Mouse (Mus musculus) cortical plate, adult 2 months (tissue): Measurements from ENCODE around the gene Snx33.

Experiments used
- CTCF ChIP-seq: fragments of 200-500 bp; IDR thresholded peaks from 2 replicates; pipeline ENCODE4 v1.5.1; 2011; ENCODE audit warnings: mild to moderate bottlenecking, control low read depth, low read length; ENCODE audit not compliant: insufficient read depth; ENCODE audit errors: extremely low read depth
- POLR2A ChIP-seq: fragments of 200-500 bp; IDR thresholded peaks from 2 replicates; pipeline ENCODE4 v1.6.1; 2011; ENCODE audit warnings: mild to moderate bottlenecking, low read length, control low read depth; ENCODE audit not compliant: insufficient read depth; ENCODE audit errors: extremely low read depth

DNA sequence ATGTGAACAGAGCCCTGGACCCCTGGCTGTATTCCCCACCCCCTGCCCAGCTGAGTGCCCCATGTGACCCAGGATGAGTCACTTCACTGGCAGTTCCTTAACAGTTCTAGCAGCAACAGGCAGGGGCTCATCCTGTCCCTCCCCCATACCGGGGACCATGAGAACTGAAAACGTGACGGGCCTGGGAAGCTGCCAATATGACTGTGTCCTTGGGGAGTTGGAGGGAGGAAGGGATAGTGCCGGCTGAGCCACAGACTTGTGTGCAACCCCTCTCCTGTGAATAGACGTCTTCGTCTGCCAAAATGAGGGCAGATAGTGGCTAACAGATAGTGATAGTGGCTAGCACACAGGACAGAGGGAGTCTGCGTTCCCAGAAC is 3.5 kb downstream of the Snx33 start:
- TF ChIP-seq CTCF: no peak
- no peak for TF ChIP-seq POLR2A
